Mouse (Mus musculus): ENCODE measurements around the gene Nt5dc1. TPM values are rescaled to one million over a fixed set of nuclear protein-coding genes. Genes with fewer than 3 reads are reported as not detected.
"Not testable (repeated sequence)": the region's sequence is repeated elsewhere in the genome, so short reads cannot be mapped to it uniquely, and the experiment has no call there.

Gene Nt5dc1
- polyA plus RNA-seq, 1 experiment = 4.8 TPM

GRCm38 (mm10) chr10:34281211-34281961 is 137.0 kb downstream of the Nt5dc1 start:
- WGBS = 13% methylated on average over 14 of the region's 14 CpGs
- peak overlapping the region; percentile 95 for H3K4me3 ChIP-seq (replicated peaks; ENCODE audit: control insufficient read depth, low read depth, low read length)
- H3K27ac ChIP-seq (ENCODE audit: control insufficient read depth, insufficient read depth, low read depth, low read length, poor library complexity) = peak overlapping the region; percentile 89
- no peaks in the 10 kb centered on the region; the same call in 1 of the 2 replicates for H3K4me1 ChIP-seq (ENCODE audit: control insufficient read depth, insufficient read depth, low read length)
- TF ChIP-seq CTCF (IDR thresholded peaks at IDR 0.05; ENCODE audit: control insufficient read depth, insufficient read depth, low read length) (no peak), POLR2A (IDR thresholded peaks at IDR 0.05; ENCODE audit: borderline replicate concordance, control insufficient read depth, low read depth, low read length) (no peak)

- H3K4me1 ChIP-seq (ENCODE audit: control insufficient read depth, insufficient read depth, low read length) = no peaks in the 10 kb centered on the region; the same call in 1 of the 2 replicates
- 9% methylated on average over 13 of the region's 13 CpGs for WGBS
- no peak overlapping the region for H3K27ac ChIP-seq (ENCODE audit: control insufficient read depth, insufficient read depth, low read depth, low read length, poor library complexity)
- peak overlapping the region; percentile 95 for H3K4me3 ChIP-seq (replicated peaks; ENCODE audit: control insufficient read depth, low read depth, low read length)
- no peak for TF ChIP-seq POLR2A (IDR thresholded peaks at IDR 0.05; ENCODE audit: borderline replicate concordance, control insufficient read depth, low read depth, low read length)
- TF ChIP-seq CTCF (IDR thresholded peaks at IDR 0.05; ENCODE audit: control insufficient read depth, insufficient read depth, low read length) = no peak
Measured at GRCm38 (mm10) chr10:34280591-34281175, 137.7 kb downstream of the Nt5dc1 start.

- H3K4me3 ChIP-seq (replicated peaks; ENCODE audit: control insufficient read depth, low read depth, low read length) = no peak overlapping the region
- no peaks in the 10 kb centered on the region; the same call in 1 of the 2 replicates for H3K4me1 ChIP-seq (ENCODE audit: control insufficient read depth, insufficient read depth, low read length)
- no peak for TF ChIP-seq POLR2A (IDR thresholded peaks at IDR 0.05; ENCODE audit: borderline replicate concordance, control insufficient read depth, low read depth, low read length)
- TF ChIP-seq CTCF (IDR thresholded peaks at IDR 0.05; ENCODE audit: control insufficient read depth, insufficient read depth, low read length) = no peak
- H3K27ac ChIP-seq (ENCODE audit: control insufficient read depth, insufficient read depth, low read depth, low read length, poor library complexity) = no peak overlapping the region
- WGBS = 76% methylated on average over 7 of the region's 7 CpGs
Measured at GRCm38 (mm10) chr10:34271681-34272080, 146.7 kb downstream of the Nt5dc1 start.

GRCm38 (mm10) chr10:34267312-34268070 is 150.9 kb downstream of the Nt5dc1 start:
- Histone ChIP-seq H3K4me3 (replicated peaks; ENCODE audit: control insufficient read depth, low read depth, low read length) (no peak overlapping the region), H3K4me1 (ENCODE audit: control insufficient read depth, insufficient read depth, low read length) (no peaks in the 10 kb centered on the region; the same call in 1 of the 2 replicates), H3K27ac (ENCODE audit: control insufficient read depth, insufficient read depth, low read depth, low read length, poor library complexity) (no peak overlapping the region)
- 58% methylated on average over 5 of the region's 5 CpGs for WGBS
- TF ChIP-seq CTCF (IDR thresholded peaks at IDR 0.05; ENCODE audit: control insufficient read depth, insufficient read depth, low read length) (no peak), POLR2A (IDR thresholded peaks at IDR 0.05; ENCODE audit: borderline replicate concordance, control insufficient read depth, low read depth, low read length) (no peak)

- no peaks in the 10 kb centered on the region; the same call in 1 of the 2 replicates for H3K4me1 ChIP-seq (ENCODE audit: control insufficient read depth, insufficient read depth, low read length)
- H3K4me3 ChIP-seq (replicated peaks; ENCODE audit: control insufficient read depth, low read depth, low read length) = no peak overlapping the region
- 86% methylated on average over 4 of the region's 4 CpGs for WGBS
- H3K27ac ChIP-seq (ENCODE audit: control insufficient read depth, insufficient read depth, low read depth, low read length, poor library complexity) = no peak overlapping the region
- no peak for TF ChIP-seq CTCF (IDR thresholded peaks at IDR 0.05; ENCODE audit: control insufficient read depth, insufficient read depth, low read length)
- TF ChIP-seq POLR2A (IDR thresholded peaks at IDR 0.05; ENCODE audit: borderline replicate concordance, control insufficient read depth, low read depth, low read length) = no peak
Measured at GRCm38 (mm10) chr10:34265106-34265505, 153.2 kb downstream of the Nt5dc1 start.

- 87% methylated on average over 9 of the region's 9 CpGs for WGBS
- H3K4me3 ChIP-seq (replicated peaks; ENCODE audit: control insufficient read depth, low read depth, low read length); H3K27ac ChIP-seq (ENCODE audit: control insufficient read depth, insufficient read depth, low read depth, low read length, poor library complexity); H3K4me1 ChIP-seq (ENCODE audit: control insufficient read depth, insufficient read depth, low read length): not testable (repeated sequence)
Measured at GRCm38 (mm10) chr10:34252833-34253232, 165.5 kb downstream of the Nt5dc1 start.

- TF ChIP-seq POLR2A (IDR thresholded peaks at IDR 0.05; ENCODE audit: borderline replicate concordance, control insufficient read depth, low read depth, low read length) (no peak), CTCF (IDR thresholded peaks at IDR 0.05; ENCODE audit: control insufficient read depth, insufficient read depth, low read length) (no peak)
- no peak overlapping the region for H3K27ac ChIP-seq (ENCODE audit: control insufficient read depth, insufficient read depth, low read depth, low read length, poor library complexity)
- H3K4me1 ChIP-seq (ENCODE audit: control insufficient read depth, insufficient read depth, low read length) = no peaks in the 10 kb centered on the region
- no peak overlapping the region for H3K4me3 ChIP-seq (replicated peaks; ENCODE audit: control insufficient read depth, low read depth, low read length)
- 3% methylated on average over 2 of the region's 2 CpGs for WGBS
Measured at GRCm38 (mm10) chr10:34249594-34249993, 168.8 kb downstream of the Nt5dc1 start.

- WGBS = 24% methylated on average over 3 of the region's 3 CpGs
- H3K27ac ChIP-seq (ENCODE audit: control insufficient read depth, insufficient read depth, low read depth, low read length, poor library complexity) = no peak overlapping the region
- no peaks in the 10 kb centered on the region for H3K4me1 ChIP-seq (ENCODE audit: control insufficient read depth, insufficient read depth, low read length)
- H3K4me3 ChIP-seq (replicated peaks; ENCODE audit: control insufficient read depth, low read depth, low read length) = no peak overlapping the region
- no peak for TF ChIP-seq POLR2A (IDR thresholded peaks at IDR 0.05; ENCODE audit: borderline replicate concordance, control insufficient read depth, low read depth, low read length)
- TF ChIP-seq CTCF (IDR thresholded peaks at IDR 0.05; ENCODE audit: control insufficient read depth, insufficient read depth, low read length) = no peak
Measured at GRCm38 (mm10) chr10:34247757-34248156, 170.6 kb downstream of the Nt5dc1 start.

All from bone marrow, adult 2 months (tissue).